Mouse (Mus musculus): Measurements from ENCODE around the gene Cnnm3. TPM values are rescaled to one million over a fixed set of nuclear protein-coding genes. Genes with fewer than 3 reads are reported as not detected.

Cnnm3 gene
- polyA plus RNA-seq, 1 experiment from 2014 or later, result 3.5 TPM

- peak; percentile 72 for ATAC-seq (replicated peaks; ENCODE audit: insufficient number of reproducible peaks, low FRiP score, low TSS enrichment, low read depth)
- H3K27ac ChIP-seq (replicated peaks; ENCODE audit: low read depth, low read length), result peak overlapping the region; percentile 96
- peak overlapping the region; percentile 78 for H3K4me2 ChIP-seq (ENCODE audit: low read depth, low read length)
- peak overlapping the region; percentile 95 for H3K4me3 ChIP-seq (ENCODE audit: low read depth, low read length)
- no peaks in the 10 kb centered on the region for H3K9me3 ChIP-seq (replicated peaks; ENCODE audit: control insufficient read depth, low read length)
- H3K4me1 ChIP-seq (ENCODE audit: control insufficient read depth, insufficient read depth, low read length), result peaks cover 15% of the 10 kb centered on the region
- DNase-seq (ENCODE audit: low spot score), result peak; percentile 89
- H3K36me3 ChIP-seq (replicated peaks; ENCODE audit: control insufficient read depth, insufficient read depth, low read depth, low read length), result peaks cover 9% of the 10 kb centered on the region
- WGBS, result under 1% methylated on average over 44 of the region's 48 CpGs
- H3K9ac ChIP-seq (replicated peaks; ENCODE audit: low read length), result peak overlapping the region; percentile 89
- no peaks in the 10 kb centered on the region for H3K27me3 ChIP-seq (ENCODE audit: control insufficient read depth, insufficient read depth, low read length)
Measured at GRCm38 (mm10) chr1:36557457-36558011, 45.9 kb downstream of the Cnnm3 start.

- Histone ChIP-seq H3K27ac (replicated peaks; ENCODE audit: low read depth, low read length) (peak within 1 kb of the TSS; percentile 96), H3K36me3 (replicated peaks; ENCODE audit: control insufficient read depth, insufficient read depth, low read depth, low read length) (0 out of 2 replicates have a peak, but pooled peaks cover 1% of the 10 kb centered on the region), H3K9ac (replicated peaks; ENCODE audit: low read length) (peak within 1 kb of the TSS; percentile 89), H3K9me3 (replicated peaks; ENCODE audit: control insufficient read depth, low read length) (no peaks in the 10 kb centered on the region), H3K4me2 (ENCODE audit: low read depth, low read length) (peak within 1 kb of the TSS; percentile 78), H3K27me3 (ENCODE audit: control insufficient read depth, insufficient read depth, low read length) (no peaks in the 10 kb centered on the region), H3K4me1 (ENCODE audit: control insufficient read depth, insufficient read depth, low read length) (peaks cover 15% of the 10 kb centered on the region), H3K4me3 (ENCODE audit: low read depth, low read length) (peak within 1 kb of the TSS; percentile 95)
- peak; percentile 57 for ATAC-seq (replicated peaks; ENCODE audit: insufficient number of reproducible peaks, low FRiP score, low TSS enrichment, low read depth)
- peak; percentile 92 for DNase-seq (ENCODE audit: low spot score)
- WGBS, result under 1% methylated on average over 61 of the region's 69 CpGs
Measured at GRCm38 (mm10) chr1:36558031-36558993, 46.6 kb downstream of the Cnnm3 start, which contains the start of gene Sema4c. Gene Sema4c, minus strand, starts transcription at chr1:36558349.

- Histone ChIP-seq H3K27ac (replicated peaks; ENCODE audit: low read depth, low read length) (no peak overlapping the region), H3K9me3 (replicated peaks; ENCODE audit: control insufficient read depth, low read length) (no peaks in the 10 kb centered on the region), H3K4me2 (ENCODE audit: low read depth, low read length) (no peak overlapping the region; the same call in 1 of the 2 replicates), H3K36me3 (replicated peaks; ENCODE audit: control insufficient read depth, insufficient read depth, low read depth, low read length) (no peaks in the 10 kb centered on the region), H3K4me3 (ENCODE audit: low read depth, low read length) (peak overlapping the region; percentile 95), H3K27me3 (ENCODE audit: control insufficient read depth, insufficient read depth, low read length) (no peaks in the 10 kb centered on the region), H3K9ac (replicated peaks; ENCODE audit: low read length) (peak overlapping the region; percentile 89; the same call in 1 of the 2 replicates), H3K4me1 (ENCODE audit: control insufficient read depth, insufficient read depth, low read length) (peaks cover 15% of the 10 kb centered on the region)
- DNase-seq (ENCODE audit: low spot score) (no peak), ATAC-seq (replicated peaks; ENCODE audit: insufficient number of reproducible peaks, low FRiP score, low TSS enrichment, low read depth) (no peak)
- WGBS, result 3% methylated on average over 4 of the region's 4 CpGs
Measured at GRCm38 (mm10) chr1:36559256-36559655, 47.6 kb downstream of the Cnnm3 start.

- Histone ChIP-seq H3K36me3 (replicated peaks; ENCODE audit: control insufficient read depth, insufficient read depth, low read depth, low read length) (no peaks in the 10 kb centered on the region), H3K4me1 (ENCODE audit: control insufficient read depth, insufficient read depth, low read length) (peaks cover 13% of the 10 kb centered on the region), H3K27me3 (ENCODE audit: control insufficient read depth, insufficient read depth, low read length) (no peaks in the 10 kb centered on the region), H3K9ac (replicated peaks; ENCODE audit: low read length) (no peak overlapping the region), H3K4me2 (ENCODE audit: low read depth, low read length) (no peak overlapping the region), H3K4me3 (ENCODE audit: low read depth, low read length) (no peak overlapping the region), H3K27ac (replicated peaks; ENCODE audit: low read depth, low read length) (no peak overlapping the region), H3K9me3 (replicated peaks; ENCODE audit: control insufficient read depth, low read length) (no peaks in the 10 kb centered on the region)
- ATAC-seq (replicated peaks; ENCODE audit: insufficient number of reproducible peaks, low FRiP score, low TSS enrichment, low read depth), result no peak
- DNase-seq (ENCODE audit: low spot score), result no peak
- WGBS, result 42% methylated on average over 5 of the region's 5 CpGs
Measured at GRCm38 (mm10) chr1:36559888-36560287, 48.2 kb downstream of the Cnnm3 start.

GRCm38 (mm10) chr1:36560903-36561302, 49.2 kb downstream of the Cnnm3 start:
- WGBS, result 41% methylated on average over 6 of the region's 6 CpGs
- ATAC-seq (replicated peaks; ENCODE audit: insufficient number of reproducible peaks, low FRiP score, low TSS enrichment, low read depth), result no peak

GRCm38 (mm10) chr1:36562388-36562787, 50.7 kb downstream of the Cnnm3 start:
- ATAC-seq (replicated peaks; ENCODE audit: insufficient number of reproducible peaks, low FRiP score, low TSS enrichment, low read depth), result no peak
- no peak for DNase-seq (ENCODE audit: low spot score)
- no peaks in the 10 kb centered on the region for H3K9me3 ChIP-seq (replicated peaks; ENCODE audit: control insufficient read depth, low read length)
- no peak overlapping the region for H3K9ac ChIP-seq (replicated peaks; ENCODE audit: low read length)
- H3K36me3 ChIP-seq (replicated peaks; ENCODE audit: control insufficient read depth, insufficient read depth, low read depth, low read length), result no peaks in the 10 kb centered on the region
- no peak overlapping the region for H3K27ac ChIP-seq (replicated peaks; ENCODE audit: low read depth, low read length)
- H3K27me3 ChIP-seq (ENCODE audit: control insufficient read depth, insufficient read depth, low read length), result no peaks in the 10 kb centered on the region
- no peak overlapping the region for H3K4me3 ChIP-seq (ENCODE audit: low read depth, low read length)
- 73% methylated on average over 4 of the region's 4 CpGs for WGBS
- no peak overlapping the region for H3K4me2 ChIP-seq (ENCODE audit: low read depth, low read length)
- peaks cover 6% of the 10 kb centered on the region; the same call in 1 of the 2 replicates for H3K4me1 ChIP-seq (ENCODE audit: control insufficient read depth, insufficient read depth, low read length)

More at GRCm38 (mm10) chr1:36560903-36561302, 49.2 kb downstream of the Cnnm3 start:
- H3K4me1 ChIP-seq (ENCODE audit: control insufficient read depth, insufficient read depth, low read length), result peaks cover 6% of the 10 kb centered on the region; the same call in 1 of the 2 replicates
- DNase-seq (ENCODE audit: low spot score), result no peak
- H3K36me3 ChIP-seq (replicated peaks; ENCODE audit: control insufficient read depth, insufficient read depth, low read depth, low read length), result no peaks in the 10 kb centered on the region
- H3K9ac ChIP-seq (replicated peaks; ENCODE audit: low read length), result no peak overlapping the region
- no peak overlapping the region for H3K4me3 ChIP-seq (ENCODE audit: low read depth, low read length)
- no peak overlapping the region for H3K4me2 ChIP-seq (ENCODE audit: low read depth, low read length)
- no peaks in the 10 kb centered on the region for H3K27me3 ChIP-seq (ENCODE audit: control insufficient read depth, insufficient read depth, low read length)
- no peaks in the 10 kb centered on the region for H3K9me3 ChIP-seq (replicated peaks; ENCODE audit: control insufficient read depth, low read length)
- H3K27ac ChIP-seq (replicated peaks; ENCODE audit: low read depth, low read length), result no peak overlapping the region

GRCm38 (mm10) chr1:36563197-36563596, 51.5 kb downstream of the Cnnm3 start:
- no peak for ATAC-seq (replicated peaks; ENCODE audit: insufficient number of reproducible peaks, low FRiP score, low TSS enrichment, low read depth)
- Histone ChIP-seq H3K4me1 (ENCODE audit: control insufficient read depth, insufficient read depth, low read length) (peaks cover 6% of the 10 kb centered on the region; the same call in 1 of the 2 replicates), H3K27ac (replicated peaks; ENCODE audit: low read depth, low read length) (no peak overlapping the region)

More at GRCm38 (mm10) chr1:36563197-36563596, 51.5 kb downstream of the Cnnm3 start:
- Histone ChIP-seq H3K36me3 (replicated peaks; ENCODE audit: control insufficient read depth, insufficient read depth, low read depth, low read length) (no peaks in the 10 kb centered on the region), H3K9ac (replicated peaks; ENCODE audit: low read length) (no peak overlapping the region), H3K4me2 (ENCODE audit: low read depth, low read length) (no peak overlapping the region), H3K4me3 (ENCODE audit: low read depth, low read length) (no peak overlapping the region), H3K27me3 (ENCODE audit: control insufficient read depth, insufficient read depth, low read length) (no peaks in the 10 kb centered on the region), H3K9me3 (replicated peaks; ENCODE audit: control insufficient read depth, low read length) (no peaks in the 10 kb centered on the region)
- WGBS, result 77% methylated on average over 2 of the region's 2 CpGs
- DNase-seq (ENCODE audit: low spot score), result no peak
